Mouse (Mus musculus): ENCODE measurements around the gene Adprhl2.

GRCm38 (mm10) chr4:126287302-126287995, 34.1 kb downstream of the Adprhl2 start:
- TF ChIP-seq GATA1 (IDR thresholded peaks at IDR 0.05; ENCODE audit: borderline replicate concordance, low read length) (no peak), CTCF (IDR thresholded peaks at IDR 0.05; ENCODE audit: low read depth, low read length) (no peak), POLR2AphosphoS5 (IDR thresholded peaks at IDR 0.05; ENCODE audit: insufficient replicate concordance, low read depth, low read length) (no peak)

Data from G1E (cell line).